Mouse (Mus musculus): Measurements from ENCODE around the gene Jhy. TPM values are rescaled to one million over a fixed set of nuclear protein-coding genes. Genes with fewer than 3 reads are reported as not detected.

Gene Jhy
- total RNA-seq, 1 experiment: not detected

DNA sequence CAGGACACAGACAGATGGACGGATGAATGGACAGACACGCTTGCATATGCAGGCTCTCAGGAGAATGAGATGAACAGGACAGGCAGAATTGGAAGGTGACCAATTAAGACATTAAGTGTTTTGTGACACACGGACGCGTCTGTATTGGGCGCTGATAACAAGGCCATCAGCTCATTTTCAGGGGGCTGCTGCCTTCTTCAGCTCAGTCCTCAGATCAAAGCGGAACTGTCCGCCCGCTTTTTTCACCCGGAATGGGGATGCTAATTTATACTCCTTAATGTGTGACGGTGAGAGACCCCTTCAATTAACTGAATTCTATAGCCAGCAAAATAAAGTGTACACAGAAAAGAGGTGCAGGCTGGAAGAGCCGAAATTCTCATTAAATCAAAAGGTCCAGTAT, 74.5 kb downstream of the Jhy start:
- H3K36me3 ChIP-seq (ENCODE audit: control insufficient read depth, insufficient read depth, low read length, poor library complexity, severe bottlenecking): no peaks in the 10 kb centered on the region
- no peak overlapping the region for H3K27ac ChIP-seq (ENCODE audit: insufficient read depth, low read depth, low read length, poor library complexity, severe bottlenecking)
- in situ Hi-C loops (cut with MboI; ENCODE audit: low sequenced_read_pairs in 2 of 2, unreplicated experiment in 2 of 2): no loop called here
- H3K9me3 ChIP-seq (ENCODE audit: control insufficient read depth, insufficient read depth, low read depth, low read length): no peaks in the 10 kb centered on the region
- H3K4me1 ChIP-seq (ENCODE audit: control insufficient read depth in 2 of 2, insufficient read depth in 2 of 2, low read length in 2 of 2, poor library complexity in 1 of 2): no peaks in the 10 kb centered on the region
- H3K4me3 ChIP-seq (ENCODE audit: insufficient read depth in 1 of 2, low read depth in 1 of 2, low read length in 2 of 2, poor library complexity in 1 of 2, severe bottlenecking in 1 of 2): no peak overlapping the region
- no peak for DNase-seq (ENCODE audit: low read depth, low spot score)
- H3K9ac ChIP-seq (ENCODE audit: insufficient read depth, low read depth, low read length, poor library complexity, severe bottlenecking): no peak overlapping the region
- no peak for TF ChIP-seq HCFC1 (IDR thresholded peaks at IDR 0.05; ENCODE audit: borderline replicate concordance, insufficient read depth, low read length)
- TF ChIP-seq ZC3H11A (IDR thresholded peaks at IDR 0.05; ENCODE audit: borderline replicate concordance, low read depth, low read length): no peak
- TF ChIP-seq ZNF384 (IDR thresholded peaks at IDR 0.05; ENCODE audit: low read depth, low read length): no peak
- no peak for TF ChIP-seq MAFK (IDR thresholded peaks at IDR 0.05; ENCODE audit: insufficient read depth, low read depth, low read length)
- TF ChIP-seq CHD2 (IDR thresholded peaks at IDR 0.05; ENCODE audit: low read depth, low read length): no peak

GRCm38 (mm10) chr9:40885669-40886068, 78.2 kb downstream of the Jhy start:
- in situ Hi-C loops (cut with MboI; ENCODE audit: low sequenced_read_pairs in 2 of 2, unreplicated experiment in 2 of 2): no loop called here
- Histone ChIP-seq H3K4me3 (ENCODE audit: insufficient read depth in 1 of 2, low read depth in 1 of 2, low read length in 2 of 2, poor library complexity in 1 of 2, severe bottlenecking in 1 of 2) (no peak overlapping the region), H3K27ac (ENCODE audit: insufficient read depth, low read depth, low read length, poor library complexity, severe bottlenecking) (no peak overlapping the region), H3K36me3 (ENCODE audit: control insufficient read depth, insufficient read depth, low read length, poor library complexity, severe bottlenecking) (no peaks in the 10 kb centered on the region), H3K4me1 (ENCODE audit: control insufficient read depth in 2 of 2, insufficient read depth in 2 of 2, low read length in 2 of 2, poor library complexity in 1 of 2) (no peaks in the 10 kb centered on the region), H3K9me3 (ENCODE audit: control insufficient read depth, insufficient read depth, low read depth, low read length) (no peaks in the 10 kb centered on the region), H3K9ac (ENCODE audit: insufficient read depth, low read depth, low read length, poor library complexity, severe bottlenecking) (no peak overlapping the region)
- no peak for DNase-seq (ENCODE audit: low read depth, low spot score)
- TF ChIP-seq CHD2 (IDR thresholded peaks at IDR 0.05; ENCODE audit: low read depth, low read length) (no peak), MAFK (IDR thresholded peaks at IDR 0.05; ENCODE audit: insufficient read depth, low read depth, low read length) (no peak), HCFC1 (IDR thresholded peaks at IDR 0.05; ENCODE audit: borderline replicate concordance, insufficient read depth, low read length) (no peak), ZNF384 (IDR thresholded peaks at IDR 0.05; ENCODE audit: low read depth, low read length) (no peak), ZC3H11A (IDR thresholded peaks at IDR 0.05; ENCODE audit: borderline replicate concordance, low read depth, low read length) (no peak)

GRCm38 (mm10) chr9:40878998-40879397, 84.9 kb downstream of the Jhy start:
- Histone ChIP-seq H3K27ac (ENCODE audit: insufficient read depth, low read depth, low read length, poor library complexity, severe bottlenecking) (no peak overlapping the region), H3K36me3 (ENCODE audit: control insufficient read depth, insufficient read depth, low read length, poor library complexity, severe bottlenecking) (no peaks in the 10 kb centered on the region), H3K4me3 (ENCODE audit: insufficient read depth in 1 of 2, low read depth in 1 of 2, low read length in 2 of 2, poor library complexity in 1 of 2, severe bottlenecking in 1 of 2) (peak overlapping the region in 1 of 2 experiments; percentile 12; a peak in 1 of 4 replicates), H3K9me3 (ENCODE audit: control insufficient read depth, insufficient read depth, low read depth, low read length) (no peaks in the 10 kb centered on the region), H3K9ac (ENCODE audit: insufficient read depth, low read depth, low read length, poor library complexity, severe bottlenecking) (no peak overlapping the region), H3K4me1 (ENCODE audit: control insufficient read depth in 2 of 2, insufficient read depth in 2 of 2, low read length in 2 of 2, poor library complexity in 1 of 2) (peaks cover 0 to 3% of the 10 kb centered on the region in 2 experiments; a peak in 1 of 4 replicates)
- in situ Hi-C loops (cut with MboI; ENCODE audit: low sequenced_read_pairs in 2 of 2, unreplicated experiment in 2 of 2): no loop called here
- TF ChIP-seq ZNF384 (IDR thresholded peaks at IDR 0.05; ENCODE audit: low read depth, low read length) (no peak), CHD2 (IDR thresholded peaks at IDR 0.05; ENCODE audit: low read depth, low read length) (no peak), ZC3H11A (IDR thresholded peaks at IDR 0.05; ENCODE audit: borderline replicate concordance, low read depth, low read length) (no peak), MAFK (IDR thresholded peaks at IDR 0.05; ENCODE audit: insufficient read depth, low read depth, low read length) (no peak), HCFC1 (IDR thresholded peaks at IDR 0.05; ENCODE audit: borderline replicate concordance, insufficient read depth, low read length) (no peak)
- peak; percentile 36 for DNase-seq (ENCODE audit: low read depth, low spot score)

GRCm38 (mm10) chr9:40878291-40878945, 85.5 kb downstream of the Jhy start:
- H3K4me1 ChIP-seq (ENCODE audit: control insufficient read depth in 2 of 2, insufficient read depth in 2 of 2, low read length in 2 of 2, poor library complexity in 1 of 2): peaks cover 0 to 3% of the 10 kb centered on the region in 2 experiments; a peak in 1 of 4 replicates
- H3K9ac ChIP-seq (ENCODE audit: insufficient read depth, low read depth, low read length, poor library complexity, severe bottlenecking): no peak overlapping the region
- DNase-seq (ENCODE audit: low read depth, low spot score): no peak
- H3K36me3 ChIP-seq (ENCODE audit: control insufficient read depth, insufficient read depth, low read length, poor library complexity, severe bottlenecking): no peaks in the 10 kb centered on the region
- H3K27ac ChIP-seq (ENCODE audit: insufficient read depth, low read depth, low read length, poor library complexity, severe bottlenecking): no peak overlapping the region
- H3K4me3 ChIP-seq (ENCODE audit: insufficient read depth in 1 of 2, low read depth in 1 of 2, low read length in 2 of 2, poor library complexity in 1 of 2, severe bottlenecking in 1 of 2): peak overlapping the region; percentile 8 to 38; a peak in 3 of 4 replicates
- TF ChIP-seq MAFK (IDR thresholded peaks at IDR 0.05; ENCODE audit: insufficient read depth, low read depth, low read length) (no peak), CHD2 (IDR thresholded peaks at IDR 0.05; ENCODE audit: low read depth, low read length) (no peak), HCFC1 (IDR thresholded peaks at IDR 0.05; ENCODE audit: borderline replicate concordance, insufficient read depth, low read length) (no peak)
- in situ Hi-C loops (cut with MboI; ENCODE audit: low sequenced_read_pairs in 2 of 2, unreplicated experiment in 2 of 2): no loop called here
- no peaks in the 10 kb centered on the region for H3K9me3 ChIP-seq (ENCODE audit: control insufficient read depth, insufficient read depth, low read depth, low read length)
